Mouse (Mus musculus) cortical plate, adult 2 months (tissue): ENCODE measurements around the gene Xndc1. TPM values are rescaled to one million over a fixed set of nuclear protein-coding genes. Genes with fewer than 3 reads are reported as not detected.

ENCODE experiments used
- H3K27ac ChIP-seq: fragments of 200-500 bp; 2 replicates; pipeline ENCODE4 v1.5.1; 2012; ENCODE audit warnings: low read length, control low read depth, inconsistent platforms; ENCODE audit not compliant: insufficient read depth
- H3K4me1 ChIP-seq: fragments of 200-500 bp; 2 replicates; pipeline ENCODE4 v1.6.1; 2011; ENCODE audit warnings: low read length; ENCODE audit not compliant: control insufficient read depth, insufficient read depth
- H3K4me3 ChIP-seq: fragments of 200-500 bp; 2 replicates; pipeline ENCODE4 v1.5.1; 2011; ENCODE audit warnings: mild to moderate bottlenecking, low read length, control low read depth; ENCODE audit not compliant: insufficient read depth
- CTCF ChIP-seq: fragments of 200-500 bp; IDR thresholded peaks from 2 replicates; pipeline ENCODE4 v1.5.1; 2011; ENCODE audit warnings: mild to moderate bottlenecking, control low read depth, low read length; ENCODE audit not compliant: insufficient read depth; ENCODE audit errors: extremely low read depth
- POLR2A ChIP-seq: fragments of 200-500 bp; IDR thresholded peaks from 2 replicates; pipeline ENCODE4 v1.6.1; 2011; ENCODE audit warnings: mild to moderate bottlenecking, low read length, control low read depth; ENCODE audit not compliant: insufficient read depth; ENCODE audit errors: extremely low read depth
- polyA plus RNA-seq: library from polyadenylated mRNA; depleted of rRNA; stranded (reverse); fragments of >200 nt; gene quantifications from 2 replicates; pipeline ENCODE4 v1.2.3, GENCODE M21; 2012

The Xndc1 gene
- polyA plus RNA-seq, 1 experiment, result 38.4 TPM

GRCm38 (mm10) chr7:102101487-102101886 is 36.2 kb downstream of the Xndc1 start, which contains the start of gene Art1:
TSS of gene Art1 (plus strand) at chr7:102101743.
- no peaks in the 10 kb centered on the region for H3K4me1 ChIP-seq
- TF ChIP-seq CTCF (no peak), POLR2A (no peak)

GRCm38 (mm10) chr7:102102241-102102640 is 36.9 kb downstream of the Xndc1 start:
- Histone ChIP-seq H3K27ac (no peak overlapping the region), H3K4me3 (no peak overlapping the region), H3K4me1 (no peaks in the 10 kb centered on the region)
- TF ChIP-seq CTCF, result no peak
- TF ChIP-seq POLR2A, result no peak

More at GRCm38 (mm10) chr7:102101487-102101886, 36.2 kb downstream of the Xndc1 start, which contains the start of gene Art1:
- Histone ChIP-seq H3K27ac (no peak within 1 kb of the TSS), H3K4me3 (no peak within 1 kb of the TSS)

- Histone ChIP-seq H3K27ac (no peak overlapping the region), H3K4me3 (no peak overlapping the region), H3K4me1 (no peaks in the 10 kb centered on the region)
- no peak for TF ChIP-seq POLR2A
- no peak for TF ChIP-seq CTCF
Measured at GRCm38 (mm10) chr7:102102696-102103095, 37.4 kb downstream of the Xndc1 start.

- Histone ChIP-seq H3K4me1 (no peaks in the 10 kb centered on the region), H3K27ac (no peak overlapping the region), H3K4me3 (no peak overlapping the region)
- no peak for TF ChIP-seq CTCF
- TF ChIP-seq POLR2A, result no peak
Measured at GRCm38 (mm10) chr7:102103555-102103954, 38.2 kb downstream of the Xndc1 start.

GRCm38 (mm10) chr7:102104126-102104525 is 38.8 kb downstream of the Xndc1 start:
- TF ChIP-seq CTCF (no peak), POLR2A (no peak)
- H3K4me3 ChIP-seq, result no peak overlapping the region
- no peak overlapping the region for H3K27ac ChIP-seq
- H3K4me1 ChIP-seq, result no peaks in the 10 kb centered on the region

GRCm38 (mm10) chr7:102106700-102107141 is 41.4 kb downstream of the Xndc1 start:
- H3K4me1 ChIP-seq, result no peaks in the 10 kb centered on the region
- no peak overlapping the region for H3K4me3 ChIP-seq
- TF ChIP-seq POLR2A (no peak), CTCF (no peak)
- H3K27ac ChIP-seq, result no peak overlapping the region

GRCm38 (mm10) chr7:102108206-102108605 is 42.9 kb downstream of the Xndc1 start:
- H3K27ac ChIP-seq, result no peak overlapping the region
- no peak overlapping the region for H3K4me3 ChIP-seq
- TF ChIP-seq POLR2A, result no peak
- no peak for TF ChIP-seq CTCF
- no peaks in the 10 kb centered on the region for H3K4me1 ChIP-seq

- no peak within 1 kb of the TSS for H3K27ac ChIP-seq
- no peak for TF ChIP-seq CTCF
- TF ChIP-seq POLR2A, result no peak
- H3K4me3 ChIP-seq, result no peak within 1 kb of the TSS
- no peaks in the 10 kb centered on the region for H3K4me1 ChIP-seq
Measured at GRCm38 (mm10) chr7:102109171-102109570, 43.9 kb downstream of the Xndc1 start, which contains the start of gene Art5. TSS of gene Art5 (minus strand) at chr7:102109489.

- Histone ChIP-seq H3K27ac (no peak overlapping the region), H3K4me1 (no peaks in the 10 kb centered on the region), H3K4me3 (no peak overlapping the region)
- TF ChIP-seq CTCF (no peak), POLR2A (no peak)
Measured at GRCm38 (mm10) chr7:102109746-102110145, 44.4 kb downstream of the Xndc1 start.

GRCm38 (mm10) chr7:102113151-102113729 is 47.9 kb downstream of the Xndc1 start:
- Histone ChIP-seq H3K4me3 (no peak overlapping the region), H3K4me1 (no peaks in the 10 kb centered on the region), H3K27ac (no peak overlapping the region)
- no peak for TF ChIP-seq POLR2A
- TF ChIP-seq CTCF, result no peak
